Mouse (Mus musculus): ENCODE data around the gene Art2b.
"Not testable (repeated sequence)": the region's sequence is repeated elsewhere in the genome, so short reads cannot be mapped to it uniquely, and the experiment has no call there.

Art2b gene

GRCm38 (mm10) chr7:101585408-101585807 is at the start of gene Art2b:
TSS of gene Art2b (minus strand) at chr7:101585600.
- no peak for DNase-seq (ENCODE audit: low spot score in 2 of 2)

GRCm38 (mm10) chr7:101634513-101634912 is 49.1 kb upstream of the Art2b start:
- DNase-seq (ENCODE audit: low spot score in 2 of 2) = no peak

- DNase-seq (ENCODE audit: low spot score in 2 of 2) = no peak
These were observed 48.3 kb upstream of the Art2b start for GRCm38 (mm10) chr7:101633629-101634177.

- DNase-seq (ENCODE audit: low spot score in 2 of 2) = no peak
These were observed 43.1 kb upstream of the Art2b start for GRCm38 (mm10) chr7:101628481-101628880.

DNA sequence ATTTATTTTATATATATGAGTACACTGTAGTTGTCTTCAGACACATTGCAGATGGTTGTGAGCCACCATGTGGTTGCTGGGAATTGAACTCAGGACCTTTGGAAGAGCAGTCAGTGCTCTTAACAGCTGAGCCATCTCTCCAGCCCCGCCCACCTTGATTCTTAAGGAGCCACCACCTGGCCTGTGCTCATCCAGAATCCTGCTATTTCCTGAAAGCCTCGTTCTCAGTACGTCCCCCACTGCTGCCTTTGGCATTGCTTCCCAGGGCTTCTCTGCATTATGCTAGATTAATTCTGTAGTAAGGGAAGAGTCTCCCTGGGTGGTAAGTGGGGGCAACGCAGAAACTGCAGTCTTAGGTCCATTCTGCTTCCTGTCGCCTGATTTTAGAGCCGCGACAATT is 41.8 kb upstream of the Art2b start:
- DNase-seq (ENCODE audit: low spot score in 2 of 2) = not testable (repeated sequence)

DNA sequence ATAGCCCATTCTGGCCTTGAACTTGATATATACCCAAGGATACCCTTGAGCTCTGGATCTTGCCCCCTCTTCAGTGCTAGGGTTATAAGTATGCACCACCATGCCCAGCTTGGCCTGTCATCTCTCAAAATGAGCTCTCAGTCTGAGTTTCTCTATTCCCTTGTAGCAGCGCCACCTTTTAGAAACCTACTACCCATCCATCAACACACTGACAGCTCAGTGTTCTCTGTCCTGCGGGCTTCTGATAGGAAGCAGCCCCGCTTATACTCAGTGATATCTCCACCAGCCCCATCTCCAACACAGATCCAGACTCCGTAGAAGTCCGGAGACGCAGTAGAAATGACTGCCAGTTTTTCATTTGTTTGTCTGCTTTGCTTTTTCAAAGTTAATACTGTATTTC is 38.9 kb upstream of the Art2b start:
- DNase-seq (ENCODE audit: low spot score in 2 of 2) = no peak

- not testable (repeated sequence) for DNase-seq (ENCODE audit: low spot score in 2 of 2)
These were observed 36.5 kb upstream of the Art2b start for GRCm38 (mm10) chr7:101621861-101622260.

- peak in 1 of 2 experiments; percentile 76 for DNase-seq (ENCODE audit: low spot score in 2 of 2)
These were observed 35.0 kb upstream of the Art2b start for GRCm38 (mm10) chr7:101620373-101620772.

DNA sequence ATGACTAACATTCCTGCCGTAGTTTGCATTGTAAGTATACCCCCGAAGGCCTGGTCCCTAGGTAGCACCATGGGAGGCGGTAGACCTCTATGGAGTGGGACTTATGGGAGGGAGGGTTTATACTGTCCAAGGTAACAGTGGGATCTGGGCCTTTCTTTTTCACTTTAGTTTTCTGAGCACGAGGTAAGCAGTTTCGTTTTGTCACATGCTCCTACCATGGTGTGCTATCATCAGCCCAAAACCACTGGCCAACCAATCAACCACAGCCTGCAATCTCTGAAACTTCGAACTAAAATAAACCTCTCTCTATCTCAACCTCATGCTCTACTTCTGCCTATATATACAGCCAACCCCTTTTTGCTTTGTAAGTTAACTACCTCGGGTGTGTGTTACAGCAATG is 32.9 kb upstream of the Art2b start:
- no peak for DNase-seq (ENCODE audit: low spot score in 2 of 2)

- peak; percentile 73 to 83 for DNase-seq (ENCODE audit: low spot score in 2 of 2)
These were observed 32.2 kb upstream of the Art2b start for GRCm38 (mm10) chr7:101617438-101618165.

DNA sequence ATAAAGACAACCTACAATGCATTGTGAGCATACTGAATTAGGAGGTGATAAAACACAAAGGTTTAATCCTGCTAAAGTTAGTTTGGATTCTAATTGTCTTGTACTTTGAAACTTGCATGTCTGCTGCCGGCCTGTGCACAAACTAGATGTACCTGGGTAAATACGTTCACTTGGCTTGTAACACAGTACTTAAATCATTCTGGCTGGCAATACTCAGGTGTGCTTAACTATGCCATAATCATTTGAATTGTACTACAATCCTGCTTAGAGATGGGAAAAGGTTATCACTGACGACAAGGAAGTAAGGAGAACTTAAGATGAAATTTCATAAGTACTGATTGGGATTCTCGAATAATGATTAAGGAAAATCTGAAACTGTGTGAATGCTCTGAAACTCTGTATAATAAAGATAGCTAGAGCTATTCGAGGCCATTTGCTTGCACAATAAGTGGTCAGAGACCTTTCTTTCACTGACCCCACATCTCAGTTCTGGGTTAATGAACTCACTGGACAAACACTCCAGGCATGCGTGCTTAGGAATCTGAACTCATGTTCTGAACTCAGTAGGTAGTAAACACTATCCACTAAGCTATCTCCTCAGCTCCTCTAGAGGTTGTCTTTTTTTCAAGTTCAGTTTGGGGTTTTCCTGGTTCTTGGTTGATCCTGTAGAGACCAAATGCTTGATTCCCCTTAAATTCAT is 30.9 kb upstream of the Art2b start:
- no peak for DNase-seq (ENCODE audit: low spot score in 2 of 2)

GRCm38 (mm10) chr7:101615406-101615805 is 30.0 kb upstream of the Art2b start:
- no peak for DNase-seq (ENCODE audit: low spot score in 2 of 2)

DNA sequence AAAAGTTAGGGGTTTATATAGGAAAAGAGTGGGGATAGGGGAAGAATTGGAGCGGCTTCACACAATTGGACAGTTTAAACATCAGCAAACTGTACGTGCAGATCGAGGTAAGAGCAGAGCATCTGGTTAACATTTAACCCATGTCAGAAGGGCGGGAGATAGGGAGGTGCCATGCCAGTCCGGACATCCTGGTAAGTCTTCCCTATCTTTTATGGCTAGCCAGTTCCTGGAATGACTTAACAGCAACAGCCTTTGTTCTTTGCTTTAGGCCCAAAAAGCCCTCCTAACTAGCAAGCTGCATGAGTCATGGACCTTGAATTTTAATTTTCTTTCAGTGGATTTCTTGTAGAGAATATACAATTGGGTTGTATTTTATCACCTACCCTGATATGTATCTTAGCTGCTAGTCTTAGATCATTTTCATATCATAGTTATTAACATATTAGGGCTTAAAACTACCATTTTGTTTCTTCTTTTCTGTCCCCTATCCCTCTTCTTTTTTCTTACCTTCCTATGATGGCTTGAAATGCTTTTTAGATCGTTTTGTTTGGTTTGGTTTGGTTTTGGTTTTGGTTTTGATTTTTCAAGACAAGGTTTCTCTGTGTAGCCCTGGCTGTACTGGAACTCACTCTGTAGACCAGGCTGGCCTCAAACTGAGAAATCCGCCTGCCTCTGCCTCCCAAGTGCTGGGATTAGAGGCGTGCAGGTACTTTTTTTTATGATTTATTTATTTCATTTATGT is 27.6 kb upstream of the Art2b start:
- DNase-seq (ENCODE audit: low spot score in 2 of 2) = not testable (repeated sequence)

DNA sequence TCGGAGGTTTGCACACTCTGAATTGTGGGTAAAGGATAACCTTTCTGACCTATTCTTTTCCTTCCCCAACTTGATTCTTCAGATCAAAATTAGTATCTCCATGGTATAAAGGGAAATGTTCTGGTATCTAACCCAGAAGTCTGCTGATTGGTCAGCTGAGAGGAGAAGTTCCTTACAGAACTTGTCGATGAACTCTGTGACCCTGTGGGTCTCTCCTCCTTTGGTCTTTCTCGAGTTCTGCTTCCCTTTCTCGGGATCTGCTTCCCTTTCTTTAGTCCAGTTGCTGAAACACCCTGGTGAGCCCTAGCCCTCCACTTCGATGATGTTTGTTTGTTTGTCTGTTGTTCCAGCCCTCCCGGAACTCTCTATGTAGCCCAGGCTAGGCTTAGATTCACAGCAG is 22.4 kb upstream of the Art2b start:
- DNase-seq (ENCODE audit: low spot score in 2 of 2) = no peak

GRCm38 (mm10) chr7:101600406-101600805 is 15.0 kb upstream of the Art2b start:
- no peak for DNase-seq (ENCODE audit: low spot score in 2 of 2)

GRCm38 (mm10) chr7:101598482-101598881 is 13.1 kb upstream of the Art2b start:
- DNase-seq (ENCODE audit: low spot score in 2 of 2) = no peak

DNA sequence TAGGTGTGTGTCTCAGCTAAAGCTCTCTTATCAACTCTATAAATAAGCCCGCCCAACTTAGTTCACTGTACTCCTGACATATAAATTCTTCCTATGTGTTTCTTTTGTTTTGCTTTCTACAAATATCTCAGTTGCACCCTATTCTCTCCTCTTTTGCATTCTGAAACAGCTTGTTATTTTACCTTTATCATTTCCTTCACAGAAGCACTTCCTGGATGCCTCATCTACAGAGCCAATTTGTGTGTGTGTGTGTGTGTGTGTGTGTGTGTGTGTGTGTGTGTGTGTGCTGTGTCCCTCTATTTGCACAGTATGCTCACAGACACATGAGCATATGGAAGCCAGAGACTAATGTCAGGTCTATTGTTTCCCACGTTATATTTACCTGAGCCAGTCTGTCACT is 9.6 kb upstream of the Art2b start:
- no peak for DNase-seq (ENCODE audit: low spot score in 2 of 2)

GRCm38 (mm10) chr7:101584271-101584670 is 1.1 kb downstream of the Art2b start:
- DNase-seq (ENCODE audit: low spot score in 2 of 2) = not testable (repeated sequence)

- DNase-seq (ENCODE audit: low spot score in 2 of 2) = no peak
These were observed 3.4 kb downstream of the Art2b start for GRCm38 (mm10) chr7:101582012-101582411.

GRCm38 (mm10) chr7:101580863-101581262 is 4.5 kb downstream of the Art2b start:
- DNase-seq (ENCODE audit: low spot score in 2 of 2) = not testable (repeated sequence)

DNA sequence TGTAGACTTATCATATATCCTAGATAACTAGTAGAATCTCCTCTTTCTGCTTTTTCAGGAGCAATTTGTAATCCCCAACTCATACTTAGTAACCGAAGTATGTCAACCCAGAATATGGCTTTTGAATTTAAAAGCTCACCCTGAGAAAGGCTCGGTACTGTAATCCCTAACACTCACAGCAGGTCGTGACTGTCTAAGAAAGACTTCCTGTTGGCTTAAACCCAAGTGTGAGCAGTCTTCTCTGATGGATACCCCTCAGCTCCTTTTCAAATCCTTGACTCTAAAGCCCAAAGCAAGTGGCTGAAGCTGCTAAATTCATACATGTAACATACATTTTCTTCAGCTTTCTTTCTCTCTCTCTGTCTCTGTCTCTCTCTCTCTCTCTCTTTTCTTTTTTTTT is 11.0 kb downstream of the Art2b start:
- DNase-seq (ENCODE audit: low spot score in 2 of 2) = no peak

DNA sequence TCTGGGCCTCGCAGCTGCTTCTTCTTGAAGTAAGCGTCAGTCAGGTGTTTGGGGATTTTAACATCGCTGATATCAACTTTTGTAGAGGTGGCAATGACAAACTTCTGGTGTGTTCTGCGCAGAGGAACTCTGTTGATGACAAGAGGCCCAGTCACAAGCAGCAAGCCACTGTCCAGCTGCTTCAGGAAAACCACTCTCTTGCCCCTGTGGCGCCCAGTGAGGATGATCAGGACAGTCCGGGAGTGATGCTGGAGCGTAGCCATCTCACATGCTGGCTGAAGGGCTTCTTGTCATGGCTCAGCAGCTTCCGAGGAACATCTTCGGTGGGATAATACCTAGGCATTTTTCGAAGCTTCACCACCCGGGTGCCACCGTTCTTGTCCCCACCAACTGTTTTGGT is 11.8 kb downstream of the Art2b start:
- DNase-seq (ENCODE audit: low spot score in 2 of 2) = not testable (repeated sequence)

All from left cerebral cortex, adult 9 months (tissue).